Mouse (Mus musculus) erythroblast, embryonic 14.5 days (primary cell): ENCODE results near the gene Cbx2. TPM values are rescaled to one million over a fixed set of nuclear protein-coding genes. Genes with fewer than 3 reads are reported as not detected.

Experiments
- H3K27me3 ChIP-seq: 2 replicates; pipeline ENCODE4 v1.6.1; 2012; ENCODE audit warnings: inconsistent platforms; ENCODE audit not compliant: control insufficient read depth
- H3K36me3 ChIP-seq: 2 replicates; pipeline ENCODE4 v1.6.1; 2012; ENCODE audit warnings: mild to moderate bottlenecking, inconsistent platforms; ENCODE audit not compliant: control insufficient read depth
- H3K4me1 ChIP-seq: 2 replicates; pipeline ENCODE4 v1.6.1; 2012; ENCODE audit warnings: inconsistent platforms; ENCODE audit not compliant: control insufficient read depth
- H3K4me3 ChIP-seq: replicated peaks from 2 replicates; pipeline ENCODE3; 2012; ENCODE audit warnings: moderate library complexity, mild to moderate bottlenecking, inconsistent platforms
- H3K9me3 ChIP-seq: 2 replicates; pipeline ENCODE4 v1.6.1; 2012; ENCODE audit warnings: low read length, inconsistent platforms, mixed read lengths; ENCODE audit not compliant: control insufficient read depth
- GATA1 ChIP-seq: IDR thresholded peaks from 2 replicates; pipeline ENCODE4 v1.6.1; 2012; ENCODE audit warnings: low read length, inconsistent platforms, mixed read lengths
- TAL1 ChIP-seq: IDR thresholded peaks from 3 replicates; pipeline ENCODE4 v1.6.1; 2012; ENCODE audit warnings: low read length, inconsistent platforms, mixed read lengths
- polyA plus RNA-seq: library from polyadenylated mRNA; stranded (reverse); fragments of >175 nt; gene quantifications from 2 replicates; pipeline ENCODE4 v1.2.3, GENCODE M21; 2012

Gene Cbx2
- polyA plus RNA-seq, 1 experiment: 0.09 TPM

DNA sequence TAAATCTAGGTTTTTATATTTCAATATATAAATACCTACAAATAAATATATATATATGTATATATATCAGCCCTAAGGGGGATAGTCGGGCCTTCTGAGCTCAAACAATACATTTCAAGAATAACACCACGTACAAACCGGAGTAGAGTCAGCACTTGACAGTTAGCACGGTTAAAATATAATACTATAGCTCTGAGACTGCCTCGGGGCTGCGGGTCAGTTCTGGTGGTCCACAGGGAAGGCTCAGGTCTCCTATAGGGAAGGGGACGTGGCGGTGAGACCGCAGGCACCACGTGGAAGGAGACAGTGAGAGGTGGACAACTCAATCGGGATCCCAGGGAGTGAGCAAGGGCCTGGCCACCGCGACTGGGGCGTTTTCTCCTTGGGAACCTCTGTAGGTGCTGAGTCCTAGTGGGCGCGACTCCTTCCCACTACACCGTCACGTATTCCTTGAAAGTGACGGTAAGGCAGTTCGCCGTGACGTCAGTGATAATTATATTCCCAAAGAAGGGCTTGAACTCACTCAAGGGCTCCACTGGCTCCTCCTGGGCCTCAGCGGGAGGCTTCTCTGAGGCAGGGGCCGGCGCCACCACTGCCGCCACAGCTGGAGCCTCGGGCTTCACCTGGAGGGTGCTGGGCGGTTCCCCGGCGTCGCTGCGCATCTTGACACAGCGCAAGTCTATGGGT is 57.8 kb downstream of the Cbx2 start:
- peaks cover 18% of the 10 kb centered on the region for H3K36me3 ChIP-seq
- H3K4me1 ChIP-seq: peaks cover 21% of the 10 kb centered on the region
- H3K9me3 ChIP-seq: no peaks in the 10 kb centered on the region
- H3K4me3 ChIP-seq: no peak overlapping the region
- TF ChIP-seq TAL1 (no peak), GATA1 (no peak)
- peaks cover 35% of the 10 kb centered on the region for H3K27me3 ChIP-seq

Other genes starting within 250 kb of the Cbx2 start
- gene Rbfox3, start 111.4 kb upstream of the Cbx2 start, polyA plus RNA-seq: 0.02 and 0.03 TPM in 2 replicates
- not detected in 2 replicates for gene Enpp7, start 34.8 kb upstream of the Cbx2 start, polyA plus RNA-seq
- gene Cbx8, start 18.0 kb downstream of the Cbx2 start, polyA plus RNA-seq: 0.20 and 0.42 TPM in 2 replicates
- 0.35 and 0.59 TPM in 2 replicates for gene Cbx4, start 63.3 kb downstream of the Cbx2 start, polyA plus RNA-seq
- 0.01 TPM in 2 replicates for gene Tbc1d16, start 205.5 kb downstream of the Cbx2 start, polyA plus RNA-seq
- 0.07 TPM in 1 of 2 replicates, not detected in the other for gene Ccdc40, start 205.6 kb downstream of the Cbx2 start, polyA plus RNA-seq
- gene Gaa, start 244.9 kb downstream of the Cbx2 start, polyA plus RNA-seq: 1.2 and 1.5 TPM in 2 replicates